Mouse (Mus musculus): Measurements from ENCODE around the gene Taar7f.
"Not testable (repeated sequence)": the region's sequence is repeated elsewhere in the genome, so short reads cannot be mapped to it uniquely, and the experiment has no call there.

Taar7f gene

GRCm38 (mm10) chr10:24049210-24049609 lies at the start of gene Taar7f:
Gene Taar7f, plus strand, starts transcription at chr10:24049510.
- no peak for DNase-seq (ENCODE audit: extremely low spot score, low spot score)

- DNase-seq (ENCODE audit: extremely low spot score, low spot score): no peak
These were observed 49.7 kb upstream of the Taar7f start, which contains the start of gene Taar7b for GRCm38 (mm10) chr10:23999639-24000038. Gene Taar7b, plus strand, starts transcription at chr10:23999939.

GRCm38 (mm10) chr10:24006442-24006841 lies 42.9 kb upstream of the Taar7f start:
- DNase-seq (ENCODE audit: extremely low spot score, low spot score): no peak

GRCm38 (mm10) chr10:24007034-24007433 lies 42.3 kb upstream of the Taar7f start:
- DNase-seq (ENCODE audit: extremely low spot score, low spot score): no peak

- no peak for DNase-seq (ENCODE audit: extremely low spot score, low spot score)
These were observed 41.2 kb upstream of the Taar7f start for GRCm38 (mm10) chr10:24008143-24008542.

GRCm38 (mm10) chr10:24026922-24027321 lies 22.4 kb upstream of the Taar7f start, which contains the start of gene Taar7d:
Gene Taar7d, plus strand, starts transcription at chr10:24027222.
- no peak for DNase-seq (ENCODE audit: extremely low spot score, low spot score)

GRCm38 (mm10) chr10:24031347-24031746 lies 18.0 kb upstream of the Taar7f start:
- no peak for DNase-seq (ENCODE audit: extremely low spot score, low spot score)

- DNase-seq (ENCODE audit: extremely low spot score, low spot score): no peak
These were observed 12.0 kb upstream of the Taar7f start, which contains the start of gene Taar7e for GRCm38 (mm10) chr10:24037314-24037713. Gene Taar7e, plus strand, starts transcription at chr10:24037614.

- no peak for DNase-seq (ENCODE audit: extremely low spot score, low spot score)
These were observed 9.0 kb upstream of the Taar7f start for GRCm38 (mm10) chr10:24040120-24040869.

- no peak for DNase-seq (ENCODE audit: extremely low spot score, low spot score)
These were observed 2.7 kb downstream of the Taar7f start for GRCm38 (mm10) chr10:24052039-24052438.

GRCm38 (mm10) chr10:24058986-24059385 lies 9.7 kb downstream of the Taar7f start:
- DNase-seq (ENCODE audit: extremely low spot score, low spot score): no peak

- not testable (repeated sequence) for DNase-seq (ENCODE audit: extremely low spot score, low spot score)
These were observed 25.4 kb downstream of the Taar7f start for GRCm38 (mm10) chr10:24074751-24075150.

GRCm38 (mm10) chr10:24076200-24076599 lies 26.9 kb downstream of the Taar7f start, which contains the start of gene Taar8a:
Gene Taar8a, plus strand, starts transcription at chr10:24076500.
- DNase-seq (ENCODE audit: extremely low spot score, low spot score): not testable (repeated sequence)

- no peak for DNase-seq (ENCODE audit: extremely low spot score, low spot score)
These were observed 30.9 kb downstream of the Taar7f start for GRCm38 (mm10) chr10:24080166-24080565.

GRCm38 (mm10) chr10:24085936-24086335 lies 36.6 kb downstream of the Taar7f start:
- DNase-seq (ENCODE audit: extremely low spot score, low spot score): no peak

- DNase-seq (ENCODE audit: extremely low spot score, low spot score): no peak
These were observed 37.2 kb downstream of the Taar7f start for GRCm38 (mm10) chr10:24086555-24086954.

- DNase-seq (ENCODE audit: extremely low spot score, low spot score): no peak
These were observed 37.9 kb downstream of the Taar7f start for GRCm38 (mm10) chr10:24087168-24087567.

GRCm38 (mm10) chr10:24092194-24092593 lies 42.9 kb downstream of the Taar7f start, which contains the start of gene Taar8b:
Gene Taar8b, minus strand, starts transcription at chr10:24092294.
- no peak for DNase-seq (ENCODE audit: extremely low spot score, low spot score)

- DNase-seq (ENCODE audit: extremely low spot score, low spot score): not testable (repeated sequence)
These were observed 47.7 kb downstream of the Taar7f start for GRCm38 (mm10) chr10:24097010-24097409.
